Mouse (Mus musculus): Measurements from ENCODE around the gene Notch4.

- TF ChIP-seq CTCF (IDR thresholded peaks at IDR 0.05; ENCODE audit: extremely low read depth, insufficient read length, insufficient replicate concordance, low read depth, low read length): no peak
- TF ChIP-seq POLR2A (IDR thresholded peaks at IDR 0.05; ENCODE audit: low read depth, low read length): no peak
These were observed 19.3 kb downstream of the Notch4 start for GRCm38 (mm10) chr17:34583397-34583796.

Data from small intestine, adult 2 months (tissue).